Mouse (Mus musculus) cerebellum, postnatal 4 days (tissue): ENCODE data around the gene 1700028P14Rik.
"Not testable (repeated sequence)": the region's sequence is repeated elsewhere in the genome, so short reads cannot be mapped to it uniquely, and the experiment has no call there.

Experiments used
- DNase-seq, 2 experiments: peaks; one replicate each; pipeline ENCODE4 v3.0.0; 2022; ENCODE audit warnings: low spot score in 2 of 2, mixed read lengths in 1 of 2

The 1700028P14Rik gene

GRCm38 (mm10) chr19:23652644-23653043, at the start of gene 1700028P14Rik:
1700028P14Rik (minus strand) TSS chr19:23652812.
- DNase-seq, result peak; percentile 41 to 69

DNA sequence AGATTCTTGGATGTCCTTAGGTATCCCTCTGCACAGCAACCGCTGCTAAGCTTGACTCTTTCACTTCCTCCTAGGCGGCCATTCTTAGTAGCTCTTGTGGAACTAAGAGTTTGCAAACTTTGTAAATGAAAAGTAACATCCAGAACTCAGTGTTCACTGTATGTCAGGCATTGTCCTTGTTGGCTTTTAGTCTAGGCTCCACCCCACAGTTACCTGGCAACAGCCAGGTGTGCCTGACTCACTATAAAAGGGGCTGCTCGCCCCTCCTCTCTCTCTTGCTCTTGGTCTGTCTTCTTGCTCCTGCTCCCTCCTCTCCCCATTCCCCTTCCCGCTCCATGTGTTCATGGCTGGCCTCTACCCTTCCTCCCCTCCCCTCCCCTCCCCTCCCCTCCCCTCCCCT, 46.5 kb upstream of the 1700028P14Rik start:
- no peak for DNase-seq

DNA sequence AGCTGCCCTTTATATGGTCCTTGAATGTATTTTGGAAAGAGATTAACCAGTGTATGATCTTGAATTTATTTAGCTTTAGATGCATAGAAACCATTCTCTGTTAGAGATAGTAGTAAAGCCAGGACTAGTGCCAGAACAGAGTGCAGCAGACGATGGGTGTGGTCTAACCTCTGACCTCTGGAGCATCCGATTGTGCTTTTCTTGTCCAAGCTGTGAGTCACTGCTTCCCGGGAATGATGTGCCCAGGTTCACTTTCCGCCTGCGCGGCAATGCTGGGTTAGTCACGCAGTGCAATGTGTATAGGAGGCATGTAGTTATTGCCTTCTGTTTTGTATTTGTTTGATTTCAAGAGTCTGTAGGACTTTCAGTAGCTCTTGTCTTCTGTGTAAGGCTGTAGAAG, 45.8 kb upstream of the 1700028P14Rik start:
- DNase-seq, result no peak

GRCm38 (mm10) chr19:23697861-23698260, 45.2 kb upstream of the 1700028P14Rik start:
- DNase-seq, result no peak

DNA sequence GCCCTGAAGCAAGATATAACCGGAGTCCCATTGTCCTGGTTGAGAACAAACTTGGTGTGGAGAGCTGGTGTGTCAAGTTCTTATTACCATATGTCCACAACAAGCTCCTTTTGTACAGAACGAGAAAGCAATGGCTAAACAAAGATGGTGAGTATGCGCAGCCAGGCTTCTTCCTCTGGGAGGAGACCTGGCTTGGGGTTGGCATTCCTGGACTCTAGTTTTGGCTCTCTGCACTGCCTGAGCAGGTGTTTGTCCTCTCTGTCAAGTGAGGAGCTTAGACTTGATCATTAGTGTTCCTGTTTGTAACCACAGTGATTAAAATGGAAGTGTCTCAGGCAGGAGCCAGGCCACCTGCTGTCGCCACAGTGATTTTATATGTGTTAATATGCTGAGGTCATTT, 41.7 kb upstream of the 1700028P14Rik start:
- DNase-seq, result no peak

DNA sequence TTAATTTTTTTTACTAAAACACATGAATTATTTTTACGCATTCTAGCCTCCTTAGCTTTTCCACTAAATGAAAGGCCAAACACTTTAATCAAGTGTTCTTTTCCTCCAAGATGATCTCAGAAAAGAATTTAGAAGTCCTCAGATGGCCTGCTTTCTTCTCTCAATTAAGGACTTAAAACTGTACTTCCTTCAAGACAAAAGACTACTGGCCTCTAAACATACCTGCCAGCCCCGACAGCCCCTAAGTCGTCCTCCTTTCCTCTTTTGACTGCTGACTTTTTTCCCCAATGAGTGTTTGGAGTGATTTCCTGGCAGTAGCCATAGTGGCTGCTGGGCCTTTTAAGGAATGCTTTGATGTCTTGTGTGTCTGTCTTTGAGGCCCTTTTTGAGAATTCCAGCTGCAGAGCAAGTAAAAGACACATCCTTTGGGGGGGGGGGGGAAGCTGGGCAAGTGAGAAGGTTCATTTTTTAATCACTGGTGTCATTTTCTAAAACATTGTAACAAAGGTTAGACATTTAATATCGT, 35.9 kb upstream of the 1700028P14Rik start:
- DNase-seq, result no peak

DNA sequence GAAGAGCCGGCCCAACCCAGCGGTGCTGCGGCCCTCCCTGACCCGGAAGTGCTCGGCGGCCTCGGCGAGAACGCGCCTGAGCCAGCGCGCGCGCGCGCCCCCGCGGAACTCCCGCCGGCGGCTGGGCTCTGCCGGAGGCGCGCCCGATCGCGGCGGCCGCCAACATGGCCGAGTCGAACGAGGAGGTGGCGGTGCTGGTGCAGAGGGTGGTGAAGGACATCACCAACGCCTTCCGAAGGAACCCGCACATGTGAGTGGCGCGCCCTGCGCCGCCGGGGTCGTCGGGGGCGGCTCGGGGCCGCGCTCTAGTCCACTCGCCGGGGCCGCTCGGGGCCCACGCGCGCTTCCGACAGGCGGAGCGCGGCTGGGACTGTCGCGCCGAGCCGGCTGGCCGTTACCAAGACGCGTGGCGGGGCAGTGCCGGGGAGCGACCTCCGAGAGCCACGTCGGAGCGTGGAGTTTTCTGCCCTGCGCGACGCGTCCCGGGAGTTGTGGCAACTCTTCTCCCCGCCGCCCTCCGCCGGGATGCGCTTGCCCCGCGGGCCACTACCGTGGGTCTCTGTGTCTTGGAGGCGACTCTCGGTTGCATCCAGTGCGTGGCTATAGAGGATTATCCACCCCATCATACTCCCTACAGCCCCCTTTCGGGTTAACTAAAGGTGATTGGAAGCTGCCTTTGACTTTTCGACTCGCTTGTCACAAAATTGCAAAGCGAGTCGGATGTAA, 34.8 kb upstream of the 1700028P14Rik start, which contains the start of gene Ptar1:
TSS of gene Ptar1 (plus strand) at position 134 of the 726 bp plus-strand sequence.
- DNase-seq, result peak; percentile 89 to 97

DNA sequence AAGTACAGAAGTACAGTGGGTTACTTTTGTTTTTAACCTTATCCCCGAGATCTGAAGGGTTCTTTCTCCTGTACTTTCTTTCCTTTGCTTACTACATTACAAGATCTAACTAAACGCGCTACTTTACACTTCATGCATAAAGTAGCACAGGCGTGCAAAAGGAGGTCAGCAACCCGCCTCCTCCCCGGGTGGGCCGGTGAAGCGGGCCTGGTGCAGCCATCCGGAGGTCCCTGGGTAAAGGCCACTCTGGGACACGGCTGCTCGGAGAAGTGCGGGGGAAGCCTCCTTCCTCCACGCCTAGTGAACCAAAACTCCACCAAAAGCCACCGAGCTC, 34.3 kb upstream of the 1700028P14Rik start:
- DNase-seq, result no peak

- DNase-seq, result not testable (repeated sequence)
Observed at GRCm38 (mm10) chr19:23675656-23676055, 23.0 kb upstream of the 1700028P14Rik start.

GRCm38 (mm10) chr19:23673021-23673420, 20.4 kb upstream of the 1700028P14Rik start:
- no peak for DNase-seq

DNA sequence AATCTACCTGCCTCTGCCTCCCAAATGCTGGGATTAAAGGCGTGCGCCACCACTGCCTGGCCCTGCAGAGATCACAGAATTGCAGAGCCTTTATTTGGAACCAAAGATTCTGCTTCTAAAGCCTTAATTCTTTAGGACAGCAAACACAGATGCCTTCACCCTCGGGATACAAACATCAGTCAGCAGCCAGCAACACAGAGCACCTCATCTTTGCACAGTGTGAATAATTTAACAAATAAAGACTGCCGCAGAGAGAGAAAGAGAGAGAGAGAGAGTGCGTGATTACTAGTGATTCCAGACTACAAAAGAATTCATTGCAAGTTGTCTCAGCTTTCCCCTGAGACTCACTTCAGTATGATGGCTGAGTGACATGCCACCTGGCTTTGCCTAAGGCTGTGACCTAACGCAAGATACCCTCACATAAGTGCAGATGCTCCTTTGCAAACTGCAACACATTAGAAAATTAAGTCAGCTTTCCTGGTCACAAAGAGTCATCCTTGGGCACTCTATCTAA, 15.6 kb upstream of the 1700028P14Rik start:
- DNase-seq, result no peak

GRCm38 (mm10) chr19:23664083-23664482, 11.5 kb upstream of the 1700028P14Rik start:
- no peak for DNase-seq

DNA sequence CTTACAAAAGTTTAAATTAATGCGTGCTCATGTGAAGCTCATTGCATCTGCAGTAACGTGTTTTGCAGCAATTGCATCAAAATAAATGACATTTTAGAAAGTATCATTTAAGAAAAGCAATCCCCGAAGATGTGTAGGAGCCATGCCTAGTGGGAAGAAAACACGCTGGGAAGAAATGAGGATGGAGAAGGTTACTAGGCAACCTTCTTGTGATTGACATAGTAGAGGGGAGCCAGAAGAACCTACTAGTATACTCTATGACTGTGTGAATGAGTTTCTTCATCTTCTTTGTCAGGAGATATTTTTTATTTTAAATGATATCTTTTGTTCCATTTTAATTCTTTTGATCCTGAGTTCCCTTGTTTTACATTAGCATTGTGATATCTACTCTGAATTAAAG, 5.7 kb upstream of the 1700028P14Rik start:
- DNase-seq, result no peak

GRCm38 (mm10) chr19:23657261-23657932, 4.8 kb upstream of the 1700028P14Rik start:
- no peak for DNase-seq

DNA sequence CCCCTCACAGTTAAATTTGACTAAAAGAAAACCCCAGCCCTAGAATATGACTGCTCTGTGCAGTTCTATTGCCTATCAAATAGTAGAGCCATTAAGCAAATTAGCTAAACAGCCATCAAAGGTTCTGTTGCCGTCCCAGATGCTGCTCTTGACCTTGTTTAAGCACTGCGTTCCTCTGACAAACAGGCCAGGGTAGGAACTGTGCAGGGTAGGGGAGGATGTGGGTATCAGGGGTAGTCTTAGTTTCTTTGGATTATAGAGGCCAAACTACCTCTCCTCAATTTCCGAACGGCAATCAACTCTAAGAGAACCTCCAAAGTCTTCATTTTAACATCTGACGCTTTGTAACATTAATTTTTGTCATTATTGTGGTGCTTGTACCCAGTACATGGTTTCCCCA, 542 bp upstream of the 1700028P14Rik start:
- no peak for DNase-seq

GRCm38 (mm10) chr19:23647308-23647707, 5.3 kb downstream of the 1700028P14Rik start:
- no peak for DNase-seq

DNA sequence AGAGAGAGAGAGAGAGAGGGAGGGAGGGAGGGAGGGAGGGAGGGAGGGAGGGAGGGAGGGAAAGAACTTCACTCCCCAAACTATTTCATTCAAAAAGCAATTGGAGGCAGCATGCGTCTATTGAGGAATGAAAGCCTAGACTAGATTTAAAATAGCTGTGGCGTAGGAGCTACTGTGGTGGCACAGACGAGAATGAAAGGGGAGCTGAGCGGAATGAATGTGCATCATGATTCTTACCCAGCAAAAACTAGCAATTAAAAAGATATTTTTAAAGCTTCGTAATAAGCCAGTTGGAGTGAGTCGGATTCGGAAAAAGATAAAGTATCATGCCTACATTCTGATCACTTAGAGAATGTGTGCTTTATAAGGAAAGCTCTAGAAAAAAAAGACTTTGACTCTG, 7.3 kb downstream of the 1700028P14Rik start:
- DNase-seq, result no peak

DNA sequence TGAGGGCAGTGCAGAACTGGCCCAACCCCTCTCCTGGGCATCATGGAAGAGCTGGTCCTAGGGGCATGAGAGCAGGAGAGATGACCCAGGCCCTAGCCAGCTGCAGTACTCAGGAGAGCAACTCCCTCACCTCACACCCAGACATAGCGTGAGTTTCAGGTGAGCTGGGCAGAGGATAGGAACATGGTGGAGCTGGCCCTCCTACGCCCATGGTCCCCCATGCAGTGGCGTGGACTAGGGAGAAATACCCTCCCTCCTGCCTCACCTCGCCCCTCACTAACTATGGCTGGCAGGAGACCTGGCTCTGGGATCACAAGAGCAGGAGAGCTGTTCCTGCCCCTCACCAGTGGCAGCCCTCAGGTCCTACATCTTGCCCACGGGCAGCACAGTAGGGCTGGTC, 8.8 kb downstream of the 1700028P14Rik start:
- DNase-seq, result no peak

DNA sequence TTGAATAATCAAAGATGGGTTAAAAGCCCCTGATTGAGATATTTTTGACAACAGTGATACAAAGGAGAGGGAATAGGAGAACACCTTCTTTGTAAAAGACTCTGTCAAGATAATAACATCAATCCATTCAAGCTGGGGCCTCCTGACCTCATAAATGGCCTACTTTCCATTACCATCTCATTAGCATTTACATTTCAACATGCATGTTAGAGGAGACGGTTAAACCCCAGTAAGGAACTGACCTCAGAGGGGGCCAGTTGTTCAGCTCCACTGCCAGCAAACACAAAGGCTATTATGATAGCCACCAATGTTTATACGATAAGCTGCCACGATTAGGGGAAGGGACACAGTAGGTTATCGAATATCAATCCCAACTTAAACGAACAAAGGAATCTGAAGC, 15.8 kb downstream of the 1700028P14Rik start:
- no peak for DNase-seq

- no peak for DNase-seq
Observed at GRCm38 (mm10) chr19:23631611-23632492, 20.8 kb downstream of the 1700028P14Rik start.

DNA sequence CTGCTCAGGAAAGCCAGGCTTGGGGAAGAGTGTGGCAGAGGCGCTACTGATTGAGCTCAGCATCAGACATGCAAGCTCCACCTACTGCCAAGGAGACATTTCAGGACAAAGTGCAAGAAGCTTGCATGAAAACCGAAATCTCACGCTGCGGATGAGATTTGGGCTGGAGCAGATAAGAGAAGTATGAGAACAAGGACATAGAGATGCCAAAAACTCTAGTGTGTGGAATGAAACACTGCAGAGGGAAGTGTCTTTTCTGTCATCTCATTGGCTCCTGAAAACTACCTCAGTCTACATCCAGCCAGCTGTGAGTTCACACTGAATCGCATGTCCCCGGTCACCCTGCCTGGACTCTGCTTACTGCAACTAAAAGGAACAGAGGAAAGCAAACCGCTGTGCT, 38.3 kb downstream of the 1700028P14Rik start:
- DNase-seq, result no peak

DNA sequence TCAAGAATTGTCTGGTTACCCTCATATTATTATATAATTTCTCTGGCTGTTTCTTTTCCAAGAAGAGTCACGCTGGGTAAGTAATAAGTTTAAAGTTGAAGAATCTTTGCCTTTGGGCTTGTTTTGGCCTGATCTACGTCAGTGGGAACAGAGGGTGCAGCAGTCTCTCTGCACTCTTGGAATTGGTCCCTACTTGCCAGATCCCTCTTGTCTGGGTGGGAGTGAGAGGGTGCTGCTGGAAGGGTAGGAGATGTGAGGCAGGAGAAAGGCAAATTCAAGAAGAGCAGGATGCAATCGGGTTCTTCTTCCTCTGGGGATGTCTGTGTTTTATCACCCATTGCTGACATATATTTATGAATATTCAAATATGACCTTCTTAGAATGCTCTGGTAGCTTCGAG, 42.9 kb downstream of the 1700028P14Rik start:
- DNase-seq, result no peak
